Mouse (Mus musculus) ES-Bruce4 (cell line): Measurements from ENCODE around the gene Mtus2.

Source experiments
- CTCF ChIP-seq: IDR thresholded peaks from one replicate; pipeline ENCODE4 v1.8.1; 2011; ENCODE audit warnings: low read depth, low read length
- POLR2A ChIP-seq: IDR thresholded peaks from one replicate; pipeline ENCODE4 v1.8.1; 2011; ENCODE audit warnings: low read length; ENCODE audit not compliant: insufficient read depth

- TF ChIP-seq CTCF (no peak), POLR2A (no peak)
Measured at GRCm38 (mm10) chr5:148233714-148234113, 276.6 kb downstream of the Mtus2 start.
